Mouse (Mus musculus) lung, adult 2 months (tissue): ENCODE data around the gene Defb43.

Source experiments
- CTCF ChIP-seq: fragments of 200-500 bp; IDR thresholded peaks from 2 replicates; pipeline ENCODE4 v1.5.1; 2011; ENCODE audit warnings: mild to moderate bottlenecking, low read length, control low read depth; ENCODE audit not compliant: insufficient read depth
- POLR2A ChIP-seq: fragments of 200-500 bp; IDR thresholded peaks from 2 replicates; pipeline ENCODE4 v1.6.1; 2011; ENCODE audit warnings: low read depth, mild to moderate bottlenecking, control low read depth, low read length, borderline replicate concordance; ENCODE audit errors: extremely low read depth

DNA sequence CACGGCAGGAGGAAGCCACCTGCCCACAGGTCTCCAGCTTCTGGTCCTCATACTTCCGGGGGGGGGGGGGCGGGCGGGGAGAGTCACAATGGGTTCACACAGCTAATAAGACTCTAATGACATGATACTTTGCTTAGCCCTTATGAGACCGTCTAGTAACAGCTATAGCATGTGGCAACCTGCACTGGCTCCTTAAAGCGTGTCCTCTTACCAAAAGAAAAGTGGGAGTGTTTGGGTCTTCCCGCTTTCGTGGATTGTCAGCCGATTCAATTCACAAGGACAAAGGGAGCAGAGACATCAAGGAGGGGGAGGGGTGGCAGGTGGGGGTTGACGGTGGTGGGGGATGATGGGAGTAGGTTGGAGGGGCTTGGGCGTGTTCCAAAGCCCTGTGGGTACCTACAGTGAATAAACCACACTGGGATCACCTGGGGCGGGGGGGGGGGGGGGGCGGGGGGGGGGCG lies 38.4 kb downstream of the Defb43 start, which contains the start of gene Defb30:
- TF ChIP-seq POLR2A: no peak
- TF ChIP-seq CTCF: no peak
